Mouse (Mus musculus): ENCODE measurements at regions not wholly inside any gene's neighbourhood (a gene's known extent, or its start where the extent isn't known, plus 50 kb on each side); places are given as distances from the start of the nearest gene placed in this dataset.

- Histone ChIP-seq H3K27me3 (ENCODE audit: control insufficient read depth in 1 of 2, insufficient read depth in 2 of 2, low read length in 2 of 2) (no peaks in the 10 kb centered on the region), H3K36me3 (ENCODE audit: control insufficient read depth in 1 of 2, insufficient read depth in 2 of 2, low read length in 2 of 2) (no peaks in the 10 kb centered on the region), H3K4me1 (ENCODE audit: control insufficient read depth in 1 of 2, insufficient read depth in 2 of 2, low read length in 2 of 2) (no peaks in the 10 kb centered on the region), H3K79me2 (ENCODE audit: control insufficient read depth, insufficient read depth, low read length, poor library complexity) (no peaks in the 10 kb centered on the region), H3K9ac (ENCODE audit: control insufficient read depth, low read depth, low read length, poor library complexity, severe bottlenecking) (no peak overlapping the region), H3K4me3 (ENCODE audit: control insufficient read depth in 1 of 2, insufficient read depth in 1 of 2, low read depth in 2 of 2, low read length in 2 of 2) (no peak overlapping the region), H3K27ac (ENCODE audit: control insufficient read depth, low read depth, low read length) (no peak overlapping the region), H3K9me3 (replicated peaks; ENCODE audit: insufficient read depth, low read length) (no peaks in the 10 kb centered on the region)
- TF ChIP-seq POLR2AphosphoS2 (IDR thresholded peaks at IDR 0.05; ENCODE audit: low read length), result no peak
- TF ChIP-seq POLR2AphosphoS5 (IDR thresholded peaks at IDR 0.05; ENCODE audit: borderline replicate concordance, low read depth, low read length), result no peak
- TF ChIP-seq USF1 (IDR thresholded peaks at IDR 0.05; ENCODE audit: low read depth, low read length), result no peak
- no peak for TF ChIP-seq MEF2A (IDR thresholded peaks at IDR 0.05; ENCODE audit: extremely low read depth, insufficient replicate concordance, low read depth, low read length, poor library complexity, severe bottlenecking)
- TF ChIP-seq ZC3H11A (IDR thresholded peaks at IDR 0.05; ENCODE audit: low read depth, low read length), result peak; percentile 97
- no peak for TF ChIP-seq HCFC1 (IDR thresholded peaks at IDR 0.05; ENCODE audit: low read depth, low read length)
- TF ChIP-seq RCOR1 (IDR thresholded peaks at IDR 0.05; ENCODE audit: low read depth, low read length), result no peak
- no peak for TF ChIP-seq ELF1 (IDR thresholded peaks at IDR 0.05; ENCODE audit: low read depth, low read length)
- TF ChIP-seq MAFK (IDR thresholded peaks at IDR 0.05; ENCODE audit: borderline replicate concordance, low read depth, low read length), result no peak
- TF ChIP-seq JUND (IDR thresholded peaks at IDR 0.05; ENCODE audit: low read depth, low read length), result no peak
- TF ChIP-seq EP300 (IDR thresholded peaks at IDR 0.05; ENCODE audit: low read depth in 1 of 2, low read length in 2 of 2), result no peak
- no peak for TF ChIP-seq USF2 (IDR thresholded peaks at IDR 0.05; ENCODE audit: borderline replicate concordance in 1 of 2, insufficient read depth in 1 of 2, low read depth in 1 of 2, low read length in 2 of 2)
- no peak for TF ChIP-seq NELFE (IDR thresholded peaks at IDR 0.05; ENCODE audit: low read depth, low read length)
- no peak for TF ChIP-seq MYB (IDR thresholded peaks at IDR 0.05; ENCODE audit: low read depth, low read length)
- no peak for TF ChIP-seq POLR2A (IDR thresholded peaks at IDR 0.05; ENCODE audit: control insufficient read depth in 1 of 2, insufficient read depth in 1 of 2, low read depth in 1 of 2, low read length in 2 of 2, poor library complexity in 1 of 2)
- no peak for TF ChIP-seq CHD2 (IDR thresholded peaks at IDR 0.05; ENCODE audit: low read length)
- no peak for TF ChIP-seq UBTF (IDR thresholded peaks at IDR 0.05; ENCODE audit: borderline replicate concordance, insufficient read depth, low read depth, low read length)
- no peak for TF ChIP-seq ZKSCAN1 (IDR thresholded peaks at IDR 0.05; ENCODE audit: low read depth, low read length)
- TF ChIP-seq TCF12 (IDR thresholded peaks at IDR 0.05; ENCODE audit: low read depth, low read length), result no peak
- no peak for TF ChIP-seq ETS1 (IDR thresholded peaks at IDR 0.05; ENCODE audit: low read depth, low read length)
- no peak for TF ChIP-seq SIN3A (IDR thresholded peaks at IDR 0.05; ENCODE audit: low read length)
- no peak for TF ChIP-seq NRF1 (IDR thresholded peaks at IDR 0.05; ENCODE audit: insufficient read depth, low read depth, low read length, poor library complexity, severe bottlenecking)
- TF ChIP-seq GABPA (IDR thresholded peaks at IDR 0.05; ENCODE audit: low read depth, low read length), result no peak
- TF ChIP-seq MXI1 (IDR thresholded peaks at IDR 0.05; ENCODE audit: low read depth, low read length), result no peak
- TF ChIP-seq TBP (IDR thresholded peaks at IDR 0.05; ENCODE audit: low read depth, low read length), result no peak
- TF ChIP-seq ZNF384 (IDR thresholded peaks at IDR 0.05; ENCODE audit: low read depth, low read length), result 0 out of 2 replicates have a peak, but pooled peaks have one; percentile 38
- TF ChIP-seq SMC3 (IDR thresholded peaks at IDR 0.05; ENCODE audit: low read depth, low read length), result peak; percentile 98
- TF ChIP-seq ZMIZ1 (IDR thresholded peaks at IDR 0.05; ENCODE audit: low read depth, low read length), result no peak
- TF ChIP-seq KAT2A (conservative IDR thresholded peaks at IDR 0.05; ENCODE audit: low read depth, low read length), result no peak
- TF ChIP-seq CHD1 (IDR thresholded peaks at IDR 0.05; ENCODE audit: low read depth, low read length), result no peak
- no peak for TF ChIP-seq MAX (IDR thresholded peaks at IDR 0.05; ENCODE audit: low read length)
- no peak for TF ChIP-seq E2F4 (IDR thresholded peaks at IDR 0.05; ENCODE audit: borderline replicate concordance, low read depth, low read length)
- TF ChIP-seq BHLHE40 (IDR thresholded peaks at IDR 0.05; ENCODE audit: borderline replicate concordance, low read depth, low read length), result no peak
- TF ChIP-seq CTCF (IDR thresholded peaks at IDR 0.05 in 2 of 3, conservative IDR thresholded peaks at IDR 0.05 in 1 of 3; ENCODE audit: control insufficient read depth in 1 of 3, insufficient read depth in 1 of 3, low read depth in 2 of 3, low read length in 3 of 3, poor library complexity in 1 of 3, severe bottlenecking in 1 of 3), result peak; percentile 57 to 93 (median 59)
- TF ChIP-seq TAL1 (IDR thresholded peaks at IDR 0.05; ENCODE audit: low read length), result no peak
- TF ChIP-seq MYC (IDR thresholded peaks at IDR 0.05; ENCODE audit: low read depth, low read length), result no peak
- peak; percentile 96 for TF ChIP-seq RAD21 (IDR thresholded peaks at IDR 0.05; ENCODE audit: low read depth, low read length)
- TF ChIP-seq GATA1 (IDR thresholded peaks at IDR 0.05; ENCODE audit: low read depth, low read length), result no peak
- TF ChIP-seq MAZ (IDR thresholded peaks at IDR 0.05; ENCODE audit: low read depth, low read length), result no peak
- peak; percentile 78 for DNase-seq (ENCODE audit: low read depth, low spot score)
Measured at GRCm38 (mm10) chr1:64448090-64448489, 84.4 kb upstream of the Creb1 start.
